Mouse (Mus musculus) kidney, adult 8-10 months (tissue): ENCODE measurements around the gene Slc51a.

ENCODE experiments used
- DNase-seq, 2 experiments: peaks; one replicate each; pipeline ENCODE4 v3.0.0; 2022

Slc51a gene

GRCm38 (mm10) chr16:32427506-32427905 is 60.2 kb downstream of the Slc51a start:
- peak; percentile 44 to 48 for DNase-seq
